Mouse (Mus musculus): ENCODE results near the gene Rasal3. TPM values are rescaled to one million over a fixed set of nuclear protein-coding genes. Genes with fewer than 3 reads are reported as not detected.

Gene Rasal3
- polyA plus RNA-seq, 1 experiment, result 3.7 TPM

GRCm38 (mm10) chr17:32377137-32377536, 26.2 kb downstream of the Rasal3 start:
- TF ChIP-seq CTCF (IDR thresholded peaks at IDR 0.05; ENCODE audit: control insufficient read depth, insufficient read depth, insufficient replicate concordance, low read depth, low read length) (no peak), POLR2A (IDR thresholded peaks at IDR 0.05; ENCODE audit: control insufficient read depth, low read depth, low read length) (no peak)
- no peak overlapping the region for H3K27ac ChIP-seq (ENCODE audit: control insufficient read depth, insufficient read depth, low read depth, low read length)

DNA sequence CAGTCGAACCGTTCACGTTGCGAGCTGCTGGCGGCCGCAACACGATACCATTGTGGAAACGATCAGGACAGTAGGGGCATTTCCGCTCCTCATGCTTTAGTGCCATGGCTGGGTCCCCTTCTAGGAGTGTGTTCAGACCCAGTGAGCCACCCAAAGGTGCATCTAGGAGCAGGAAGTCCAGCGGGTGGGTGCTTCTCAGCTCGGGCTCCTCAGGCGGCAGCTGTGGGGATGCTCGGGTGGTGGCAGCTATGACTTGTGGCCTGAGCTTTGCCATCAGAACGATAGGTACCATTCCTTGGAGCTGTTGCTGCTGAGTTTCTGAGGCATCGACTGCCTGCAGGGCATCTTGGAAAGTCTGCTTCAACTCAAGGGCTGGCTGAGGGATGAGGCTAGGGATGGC, 26.9 kb downstream of the Rasal3 start:
- H3K36me3 ChIP-seq (ENCODE audit: control insufficient read depth, insufficient read depth, low read length), result no peaks in the 10 kb centered on the region
- H3K4me3 ChIP-seq (ENCODE audit: control insufficient read depth, low read depth, low read length), result no peak overlapping the region
- no peaks in the 10 kb centered on the region for H3K4me1 ChIP-seq (ENCODE audit: control insufficient read depth, insufficient read depth, low read length)
- H3K27me3 ChIP-seq (ENCODE audit: control insufficient read depth, insufficient read depth, low read length), result no peaks in the 10 kb centered on the region
- TF ChIP-seq POLR2A (IDR thresholded peaks at IDR 0.05; ENCODE audit: control insufficient read depth, low read depth, low read length) (no peak), CTCF (IDR thresholded peaks at IDR 0.05; ENCODE audit: control insufficient read depth, insufficient read depth, insufficient replicate concordance, low read depth, low read length) (no peak)
- H3K27ac ChIP-seq (ENCODE audit: control insufficient read depth, insufficient read depth, low read depth, low read length), result no peak overlapping the region

More at GRCm38 (mm10) chr17:32377137-32377536, 26.2 kb downstream of the Rasal3 start:
- Histone ChIP-seq H3K4me1 (ENCODE audit: control insufficient read depth, insufficient read depth, low read length) (no peaks in the 10 kb centered on the region), H3K4me3 (ENCODE audit: control insufficient read depth, low read depth, low read length) (no peak overlapping the region), H3K27me3 (ENCODE audit: control insufficient read depth, insufficient read depth, low read length) (no peaks in the 10 kb centered on the region), H3K36me3 (ENCODE audit: control insufficient read depth, insufficient read depth, low read length) (no peaks in the 10 kb centered on the region)

- no peak for TF ChIP-seq POLR2A (IDR thresholded peaks at IDR 0.05; ENCODE audit: control insufficient read depth, low read depth, low read length)
- TF ChIP-seq CTCF (IDR thresholded peaks at IDR 0.05; ENCODE audit: control insufficient read depth, insufficient read depth, insufficient replicate concordance, low read depth, low read length), result no peak
- H3K36me3 ChIP-seq (ENCODE audit: control insufficient read depth, insufficient read depth, low read length), result no peaks in the 10 kb centered on the region
- H3K4me3 ChIP-seq (ENCODE audit: control insufficient read depth, low read depth, low read length), result no peak overlapping the region
- H3K27ac ChIP-seq (ENCODE audit: control insufficient read depth, insufficient read depth, low read depth, low read length), result no peak overlapping the region
- H3K4me1 ChIP-seq (ENCODE audit: control insufficient read depth, insufficient read depth, low read length), result no peaks in the 10 kb centered on the region; the same call in none of the 2 replicates
- no peaks in the 10 kb centered on the region for H3K27me3 ChIP-seq (ENCODE audit: control insufficient read depth, insufficient read depth, low read length)
Observed at GRCm38 (mm10) chr17:32368991-32369578, 34.3 kb downstream of the Rasal3 start.

DNA sequence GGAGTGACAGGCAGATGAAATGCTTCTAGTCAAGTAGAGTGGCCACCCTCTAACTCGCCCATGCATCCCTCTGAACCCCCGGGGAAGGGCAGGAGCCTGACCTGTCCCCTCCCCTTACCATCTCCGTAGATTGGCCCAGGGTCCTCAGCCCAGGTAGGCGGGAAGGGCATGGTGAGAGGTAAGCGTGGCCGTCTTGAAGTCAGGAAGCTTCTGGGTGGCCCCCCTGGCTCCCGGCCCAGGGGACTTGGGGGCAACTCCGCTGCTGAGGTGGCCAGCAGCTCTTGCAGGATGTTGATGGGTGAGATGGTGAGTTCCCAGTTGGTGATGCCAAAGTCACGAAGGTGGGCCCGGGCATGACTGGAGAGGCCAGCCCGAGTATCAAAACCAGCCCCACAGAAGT, 35.7 kb downstream of the Rasal3 start:
- TF ChIP-seq CTCF (IDR thresholded peaks at IDR 0.05; ENCODE audit: control insufficient read depth, insufficient read depth, insufficient replicate concordance, low read depth, low read length) (no peak), POLR2A (IDR thresholded peaks at IDR 0.05; ENCODE audit: control insufficient read depth, low read depth, low read length) (no peak)
- Histone ChIP-seq H3K4me1 (ENCODE audit: control insufficient read depth, insufficient read depth, low read length) (peaks cover 6% of the 10 kb centered on the region), H3K36me3 (ENCODE audit: control insufficient read depth, insufficient read depth, low read length) (no peaks in the 10 kb centered on the region), H3K4me3 (ENCODE audit: control insufficient read depth, low read depth, low read length) (no peak overlapping the region), H3K27ac (ENCODE audit: control insufficient read depth, insufficient read depth, low read depth, low read length) (no peak overlapping the region), H3K27me3 (ENCODE audit: control insufficient read depth, insufficient read depth, low read length) (no peaks in the 10 kb centered on the region)

DNA sequence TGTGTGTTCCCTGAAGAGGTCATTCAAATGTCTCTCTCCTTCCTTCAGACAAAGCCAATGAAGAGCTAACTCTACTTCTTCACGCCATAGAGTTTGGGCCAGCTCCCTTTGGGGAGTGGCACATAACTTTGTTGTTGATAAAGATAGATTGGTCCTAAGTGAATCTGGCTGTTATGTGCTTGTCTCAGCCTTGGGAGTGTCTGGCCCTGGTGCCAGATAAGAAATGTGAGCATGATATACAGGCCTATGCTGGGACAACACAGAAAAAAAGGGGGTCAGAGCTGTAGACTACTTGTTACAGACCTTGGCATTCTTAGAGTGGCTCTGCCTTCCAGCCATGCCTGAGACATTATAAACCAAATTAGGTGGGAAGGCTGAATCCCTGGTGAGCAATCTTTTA, 38.1 kb downstream of the Rasal3 start:
- Histone ChIP-seq H3K27ac (ENCODE audit: control insufficient read depth, insufficient read depth, low read depth, low read length) (no peak overlapping the region), H3K36me3 (ENCODE audit: control insufficient read depth, insufficient read depth, low read length) (no peaks in the 10 kb centered on the region), H3K4me1 (ENCODE audit: control insufficient read depth, insufficient read depth, low read length) (peaks cover 6% of the 10 kb centered on the region), H3K4me3 (ENCODE audit: control insufficient read depth, low read depth, low read length) (no peak overlapping the region), H3K27me3 (ENCODE audit: control insufficient read depth, insufficient read depth, low read length) (no peaks in the 10 kb centered on the region)
- TF ChIP-seq POLR2A (IDR thresholded peaks at IDR 0.05; ENCODE audit: control insufficient read depth, low read depth, low read length) (no peak), CTCF (IDR thresholded peaks at IDR 0.05; ENCODE audit: control insufficient read depth, insufficient read depth, insufficient replicate concordance, low read depth, low read length) (no peak)

DNA sequence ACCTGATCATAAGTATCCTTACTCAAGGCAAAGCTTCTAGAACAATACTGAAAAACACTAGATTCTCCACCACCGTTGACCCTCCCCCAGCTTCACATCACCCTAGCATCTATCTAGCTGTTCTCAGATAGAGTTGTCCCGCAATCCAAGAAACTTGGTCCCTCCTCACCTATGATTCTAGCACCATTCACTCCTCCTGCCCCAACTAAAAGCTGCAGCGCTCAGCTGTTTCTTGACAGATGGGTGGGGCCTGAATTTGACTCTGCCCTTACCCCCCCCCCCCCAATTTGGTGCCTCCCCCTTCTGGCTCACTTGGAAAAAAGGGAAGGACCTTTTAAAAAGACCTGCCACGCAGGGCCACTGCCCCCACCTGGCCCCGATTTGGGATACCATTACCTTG, 38.5 kb downstream of the Rasal3 start:
- Histone ChIP-seq H3K4me3 (ENCODE audit: control insufficient read depth, low read depth, low read length) (no peak overlapping the region), H3K36me3 (ENCODE audit: control insufficient read depth, insufficient read depth, low read length) (no peaks in the 10 kb centered on the region), H3K27ac (ENCODE audit: control insufficient read depth, insufficient read depth, low read depth, low read length) (peak overlapping the region; percentile 61; the same call in 1 of the 2 replicates), H3K27me3 (ENCODE audit: control insufficient read depth, insufficient read depth, low read length) (no peaks in the 10 kb centered on the region), H3K4me1 (ENCODE audit: control insufficient read depth, insufficient read depth, low read length) (peaks cover 6% of the 10 kb centered on the region)
- TF ChIP-seq CTCF (IDR thresholded peaks at IDR 0.05; ENCODE audit: control insufficient read depth, insufficient read depth, insufficient replicate concordance, low read depth, low read length) (no peak), POLR2A (IDR thresholded peaks at IDR 0.05; ENCODE audit: control insufficient read depth, low read depth, low read length) (no peak)

GRCm38 (mm10) chr17:32364331-32364730, 39.1 kb downstream of the Rasal3 start:
- peak overlapping the region; percentile 85 for H3K4me3 ChIP-seq (ENCODE audit: control insufficient read depth, low read depth, low read length)
- no peaks in the 10 kb centered on the region; the same call in 1 of the 2 replicates for H3K36me3 ChIP-seq (ENCODE audit: control insufficient read depth, insufficient read depth, low read length)
- TF ChIP-seq CTCF (IDR thresholded peaks at IDR 0.05; ENCODE audit: control insufficient read depth, insufficient read depth, insufficient replicate concordance, low read depth, low read length), result no peak
- peak; percentile 78 for TF ChIP-seq POLR2A (IDR thresholded peaks at IDR 0.05; ENCODE audit: control insufficient read depth, low read depth, low read length)
- H3K27ac ChIP-seq (ENCODE audit: control insufficient read depth, insufficient read depth, low read depth, low read length), result peak overlapping the region; percentile 61; the same call in 1 of the 2 replicates
- no peaks in the 10 kb centered on the region for H3K27me3 ChIP-seq (ENCODE audit: control insufficient read depth, insufficient read depth, low read length)
- peaks cover 6% of the 10 kb centered on the region for H3K4me1 ChIP-seq (ENCODE audit: control insufficient read depth, insufficient read depth, low read length)
